18 mouse cellular contexts compared by ENCODE assay signal in the genomic region with DNA sequence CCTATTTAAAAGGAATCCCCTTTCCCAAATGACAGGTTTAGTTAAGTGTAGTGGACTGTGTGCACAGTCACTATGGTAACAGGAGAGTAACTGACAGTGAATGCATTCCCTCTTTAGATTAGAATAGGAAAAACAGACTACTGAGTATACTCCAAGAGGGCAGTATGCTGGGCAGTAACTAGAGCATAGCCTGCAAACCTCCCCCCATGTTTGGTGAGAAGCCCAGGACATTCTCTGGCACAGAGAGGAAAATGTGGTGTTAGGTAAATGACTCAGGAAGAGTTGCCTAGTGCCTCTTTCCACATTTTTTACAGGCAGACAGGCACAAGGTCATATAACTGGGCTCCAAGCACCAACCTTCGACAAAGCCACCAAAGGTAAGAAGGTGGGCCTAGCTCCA.
DNase-seq lines count a peak whose midpoint lies in the region; ATAC-seq and TF ChIP-seq lines count a peak whose summit lies in the region.
"Had no signal": no experiment of that assay in that cellular context is flagged by ENCODE, and none has a peak within 500 bp of the region (broad histone marks: within the 10 kb centered on the region; RNA-seq: fewer than 3 reads in every experiment).

No protein-coding gene starts in this region.

- TF ChIP-seq CTCF in lung, embryonic 14.5 days (IDR thresholded peaks at IDR 0.05; ENCODE audit: low read depth), result no peak

- H3K9me3 ChIP-seq in lung, embryonic 14.5 days (ENCODE audit: low read depth, low read length), result no peaks in the 10 kb centered on the region
- H3K9me3 ChIP-seq: embryonic facial prominence, embryonic 12.5 days; neural tube, embryonic 12.5 days had no signal

- H3K4me3 ChIP-seq in lung, embryonic 14.5 days (ENCODE audit: low read depth, low read length), result no peak overlapping the region
- H3K4me3 ChIP-seq: embryonic facial prominence, embryonic 12.5 days; left cerebral cortex, adult 2 months; neural tube, embryonic 12.5 days had no signal

- H3K4me1 ChIP-seq in lung, embryonic 14.5 days (ENCODE audit: insufficient read depth), result peaks cover 5% of the 10 kb centered on the region; the same call in 1 of the 2 replicates

- no peak overlapping the region for H3K27ac ChIP-seq in lung, embryonic 14.5 days (ENCODE audit: low read depth)
- H3K27ac ChIP-seq: embryonic facial prominence, embryonic 12.5 days; left cerebral cortex, adult 2 months; macrophage; neural tube, embryonic 12.5 days had no signal

- 85% methylated on average over 1 of the region's 1 CpGs for WGBS in lung, embryonic 14.5 days

- peak; percentile 35; the same call in 1 of the 2 replicates for ATAC-seq in lung, embryonic 14.5 days (ENCODE audit: insufficient read depth)
- ATAC-seq: activated CD4-positive, CD25-positive, alpha-beta regulatory T cell, adult 4 months had no signal

- H3K9ac ChIP-seq in lung, embryonic 14.5 days, result no peak overlapping the region
- H3K9ac ChIP-seq: embryonic facial prominence, embryonic 12.5 days; neural tube, embryonic 12.5 days had no signal

- no peaks in the 10 kb centered on the region for H3K36me3 ChIP-seq in lung, embryonic 14.5 days (ENCODE audit: insufficient read depth)
- H3K36me3 ChIP-seq: embryonic facial prominence, embryonic 12.5 days; neural tube, embryonic 12.5 days had no signal

- DNase-seq in gastrocnemius, postnatal 14 days, result peak; percentile 20
- no peak for DNase-seq in gastrocnemius, postnatal 10 days
- DNase-seq in lung, embryonic 14.5 days, result peak; percentile 38
- DNase-seq in lung, postnatal 4 days, result no peak
- peak; percentile 60 for DNase-seq in adrenal gland, postnatal 14 days
- DNase-seq in heart, postnatal 14 days, result peak; percentile 8 to 29
- no peak for DNase-seq in testis, postnatal 14 days (ENCODE audit: low spot score)
- no peak for DNase-seq in layer of hippocampus, postnatal 14 days (ENCODE audit: low spot score in 2 of 2)
- DNase-seq: cerebellum, postnatal 36 days; kidney, adult 18-20 months; liver; midbrain, embryonic 14.5 days; thymus, postnatal 36 days had no signal

- H3K4me2 ChIP-seq in lung, embryonic 14.5 days, result no peak overlapping the region
- H3K4me2 ChIP-seq: embryonic facial prominence, embryonic 12.5 days; neural tube, embryonic 12.5 days had no signal

- no peaks in the 10 kb centered on the region for H3K27me3 ChIP-seq in lung, embryonic 14.5 days (ENCODE audit: insufficient read depth, low read length)
- H3K27me3 ChIP-seq: embryonic facial prominence, embryonic 12.5 days; neural tube, embryonic 12.5 days had no signal

- intact Hi-C loops in gastrocnemius, postnatal 14 days (cut with DNase I; ENCODE audit: low total_unique reads), result no loop called here
- intact Hi-C loops in heart, postnatal 14 days (cut with DNase I), result no loop called here

Comparison
In these comparisons a context has a peak if more than half of its experiments do, and no peak if none do; other contexts are left out.
1. DNase-seq: peak in gastrocnemius, postnatal 14 days (single experiment), lung, embryonic 14.5 days (single experiment), adrenal gland, postnatal 14 days (single experiment) and heart, postnatal 14 days (2 of 2); none in gastrocnemius, postnatal 10 days (single experiment), lung, postnatal 4 days (0 of 2), testis, postnatal 14 days (single experiment) and layer of hippocampus, postnatal 14 days (0 of 2).